Mouse (Mus musculus) embryonic fibroblast, embryonic 13.5 days (primary cell): ENCODE results near the gene Olfr55. TPM values are rescaled to one million over a fixed set of nuclear protein-coding genes. Genes with fewer than 3 reads are reported as not detected.
"Not testable (repeated sequence)": the region's sequence is repeated elsewhere in the genome, so short reads cannot be mapped to it uniquely, and the experiment has no call there.

Source experiments
- H3K27ac ChIP-seq: 2 replicates; pipeline ENCODE4 v1.5.1; 2012; ENCODE audit warnings: low read length, control low read depth, inconsistent platforms; ENCODE audit not compliant: insufficient read depth
- H3K4me1 ChIP-seq: 2 replicates; pipeline ENCODE4 v1.6.1; 2011; ENCODE audit warnings: low read length; ENCODE audit not compliant: control insufficient read depth, insufficient read depth
- H3K4me3 ChIP-seq: 2 replicates; pipeline ENCODE4 v1.5.1; 2011; ENCODE audit warnings: mild to moderate bottlenecking, control low read depth, low read length; ENCODE audit not compliant: insufficient read depth
- CTCF ChIP-seq: IDR thresholded peaks from 2 replicates; pipeline ENCODE4 v1.5.1; 2011; ENCODE audit warnings: mild to moderate bottlenecking, control low read depth, low read length, moderate library complexity, borderline replicate concordance; ENCODE audit not compliant: insufficient read depth
- POLR2A ChIP-seq: IDR thresholded peaks from 2 replicates; pipeline ENCODE4 v1.6.1; 2011; ENCODE audit warnings: low read depth, mild to moderate bottlenecking, control low read depth, low read length, moderate library complexity
- polyA plus RNA-seq: library from polyadenylated mRNA; stranded (reverse); fragments of >200 nt; gene quantifications from 2 replicates; pipeline ENCODE4 v1.2.4, GENCODE M21; 2011; ENCODE audit warnings: low read depth; ENCODE audit not compliant: missing spikeins, insufficient read length

The Olfr55 gene
- polyA plus RNA-seq = not detected in 2 replicates

DNA sequence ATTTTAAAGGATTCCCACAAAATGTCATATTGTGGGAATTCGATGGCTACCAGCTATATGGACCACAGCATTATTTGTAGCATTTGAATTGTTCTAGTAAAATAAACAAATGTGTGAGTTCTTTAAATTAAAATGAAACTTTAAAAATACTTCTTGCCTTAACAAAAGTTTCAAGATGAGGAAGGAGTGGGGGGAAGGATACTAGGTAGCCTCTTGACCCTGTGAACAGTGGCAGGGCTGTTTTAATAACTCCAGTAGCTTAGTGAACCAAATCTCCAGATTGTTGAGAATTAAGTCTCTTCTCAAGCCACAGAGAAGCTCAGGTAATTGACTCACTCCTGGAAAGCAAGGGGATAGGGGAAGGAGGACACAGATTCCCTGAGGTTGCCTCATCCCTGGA, at the start of gene Olfr55:
TSS of gene Olfr55 (plus strand) at position 301 of the 400 bp plus-strand sequence.
- H3K4me3 ChIP-seq, H3K27ac ChIP-seq, H3K4me1 ChIP-seq: not testable (repeated sequence)

DNA sequence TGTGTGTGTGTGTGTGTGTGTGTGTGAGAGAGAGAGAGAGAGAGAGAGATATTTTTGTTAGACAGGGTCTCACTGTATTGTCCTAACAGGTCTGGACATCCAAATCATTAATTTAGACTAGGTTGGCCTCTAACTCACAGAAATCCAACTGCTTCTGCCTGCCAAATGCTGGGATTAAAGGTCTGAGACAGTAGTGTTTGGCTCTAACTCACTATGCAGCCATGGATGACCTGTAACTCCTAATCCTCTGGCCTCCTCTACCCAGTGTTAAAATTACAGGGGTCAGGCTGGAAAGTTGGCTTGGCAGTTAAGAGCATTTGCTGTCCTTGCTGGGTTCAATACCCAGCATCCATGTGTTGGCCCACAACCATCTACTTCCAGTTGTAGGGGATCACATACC, 43.7 kb upstream of the Olfr55 start:
- TF ChIP-seq POLR2A (no peak), CTCF (no peak)
- H3K4me1 ChIP-seq = no peaks in the 10 kb centered on the region
- H3K27ac ChIP-seq = no peak overlapping the region
- no peak overlapping the region for H3K4me3 ChIP-seq

DNA sequence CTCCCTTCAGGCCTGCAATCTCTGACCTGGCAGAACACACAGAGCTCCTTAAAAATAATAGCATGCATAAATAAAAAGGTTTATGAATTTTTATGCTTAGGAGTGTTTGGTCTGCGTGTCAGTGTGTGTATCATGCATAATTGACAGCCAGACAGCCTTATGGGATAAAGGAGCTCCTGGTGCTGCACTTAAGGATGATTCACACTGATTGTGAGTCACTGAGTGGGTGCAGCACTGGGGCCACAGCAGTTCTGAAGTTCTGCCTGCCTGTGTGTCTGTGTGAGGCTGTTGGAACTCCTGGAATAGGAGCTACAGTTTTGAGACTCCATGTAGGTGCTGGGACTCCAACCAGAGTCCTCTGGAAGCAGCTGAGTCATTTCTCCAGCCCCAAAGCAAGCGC, 42.0 kb upstream of the Olfr55 start:
- H3K4me1 ChIP-seq = no peaks in the 10 kb centered on the region
- H3K27ac ChIP-seq = no peak overlapping the region
- TF ChIP-seq POLR2A (no peak), CTCF (no peak)
- no peak overlapping the region for H3K4me3 ChIP-seq

DNA sequence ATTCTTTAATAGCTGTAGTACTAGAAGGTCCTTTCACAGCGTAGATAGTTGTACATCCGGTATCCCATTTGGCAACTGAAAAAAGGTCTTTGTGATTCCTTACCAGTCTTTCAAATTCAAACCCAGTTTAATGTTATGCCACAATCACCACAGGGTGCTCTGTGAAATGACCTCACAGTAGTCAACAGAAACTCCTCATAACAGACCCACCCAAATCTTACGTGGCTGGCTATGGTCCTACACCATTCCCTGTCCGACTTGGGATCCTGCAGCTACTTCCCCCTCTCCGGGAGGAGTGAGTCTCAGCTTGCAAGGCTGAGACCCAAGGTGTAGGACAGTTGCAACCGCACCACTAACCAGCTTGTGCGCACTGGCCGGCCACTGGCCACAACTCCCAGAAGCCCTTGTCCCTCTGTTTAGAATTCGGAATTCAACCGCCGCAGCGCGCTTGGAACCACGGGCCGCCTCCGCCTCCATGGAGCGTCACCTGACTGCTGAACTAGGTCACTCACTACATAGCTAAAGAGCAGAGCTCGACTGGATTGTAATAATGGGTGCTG, 28.9 kb upstream of the Olfr55 start, which contains the start of gene Morc2b:
TSS of gene Morc2b (minus strand) at position 423 of the 560 bp plus-strand sequence.
- H3K4me1 ChIP-seq = no peaks in the 10 kb centered on the region
- TF ChIP-seq POLR2A = no peak
- H3K4me3 ChIP-seq = no peak within 1 kb of the TSS
- H3K27ac ChIP-seq = no peak within 1 kb of the TSS

DNA sequence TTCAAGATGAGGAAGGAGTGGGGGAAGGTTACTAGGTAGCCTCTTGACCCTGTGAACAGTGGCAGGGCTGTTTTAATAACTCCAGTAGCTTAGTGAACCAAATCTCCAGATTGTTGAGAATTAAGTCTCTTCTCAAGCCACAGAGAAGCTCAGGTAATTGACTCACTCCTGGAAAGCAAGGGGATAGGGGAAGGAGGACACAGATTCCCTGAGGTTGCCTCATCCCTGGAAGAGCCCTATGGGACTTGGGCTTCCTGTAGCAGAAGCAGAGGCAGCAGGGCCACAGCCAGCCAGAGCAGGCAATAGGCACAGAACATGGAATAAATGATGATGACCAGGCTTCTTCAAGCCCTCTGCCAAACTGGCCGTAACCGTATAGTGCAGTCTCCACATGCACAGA, 22.8 kb downstream of the Olfr55 start, which contains the start of gene Olfr239:
TSS of gene Olfr239 (plus strand) at position 301 of the 400 bp plus-strand sequence.
- H3K4me1 ChIP-seq, H3K27ac ChIP-seq, H3K4me3 ChIP-seq: not testable (repeated sequence)

DNA sequence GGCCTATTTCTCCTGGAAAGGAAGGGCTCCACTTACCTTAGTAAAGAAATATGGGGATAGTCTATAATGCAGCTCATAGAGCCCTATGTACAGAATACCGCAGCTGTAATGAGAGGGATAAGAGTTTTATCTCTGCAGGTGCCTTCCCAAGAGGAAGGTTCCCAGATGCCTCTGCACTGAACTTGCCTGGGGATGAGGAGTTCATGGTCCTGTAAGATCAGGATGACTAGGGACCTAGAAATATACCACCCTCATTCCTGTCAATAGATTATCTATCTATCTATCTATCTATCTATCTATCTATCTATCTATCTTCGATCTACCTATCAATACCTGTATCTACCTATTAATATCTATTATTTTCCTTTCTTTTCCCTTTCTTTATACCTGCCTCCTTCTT, 53.3 kb downstream of the Olfr55 start, which contains the start of gene Olfr1564:
TSS of gene Olfr1564 (minus strand) at position 101 of the 400 bp plus-strand sequence.
- no peaks in the 10 kb centered on the region for H3K4me1 ChIP-seq
- H3K27ac ChIP-seq = no peak within 1 kb of the TSS
- no peak for TF ChIP-seq POLR2A
- no peak for TF ChIP-seq CTCF
- no peak within 1 kb of the TSS for H3K4me3 ChIP-seq

Other genes with a start within 250 kb of the Olfr55 start
- gene Cyp4f13, start 221.0 kb upstream of the Olfr55 start, polyA plus RNA-seq = 10.0 and 14.2 TPM in 2 replicates
- 4.8 and 6.5 TPM in 2 replicates for gene Zfp472, start 202.6 kb upstream of the Olfr55 start, polyA plus RNA-seq
- gene Zfp952, start 175.3 kb upstream of the Olfr55 start, polyA plus RNA-seq = 10.3 and 11.3 TPM in 2 replicates
- 4.2 and 8.1 TPM in 2 replicates for gene Zfp763, start 135.0 kb upstream of the Olfr55 start, polyA plus RNA-seq
- gene 4921501E09Rik, start 100.4 kb upstream of the Olfr55 start, polyA plus RNA-seq = not detected in 2 replicates
- gene Zfp563, start 79.1 kb upstream of the Olfr55 start, polyA plus RNA-seq = 5.6 and 5.7 TPM in 2 replicates
- gene Morc2b, start 28.8 kb upstream of the Olfr55 start, polyA plus RNA-seq = not detected in 2 replicates
- gene Olfr239, start 22.9 kb downstream of the Olfr55 start, polyA plus RNA-seq = not detected in 2 replicates
- 0.20 and 0.35 TPM in 2 replicates for gene Olfr1564, start 53.2 kb downstream of the Olfr55 start, polyA plus RNA-seq
- gene Zfp955a, start 86.7 kb downstream of the Olfr55 start, polyA plus RNA-seq = 12.6 and 13.3 TPM in 2 replicates
- not detected in 2 replicates for gene Olfr63, start 96.2 kb downstream of the Olfr55 start, polyA plus RNA-seq
- 10.7 and 10.8 TPM in 2 replicates for gene Zfp955b, start 121.1 kb downstream of the Olfr55 start, polyA plus RNA-seq
- gene Zfp81, start 190.4 kb downstream of the Olfr55 start, polyA plus RNA-seq = 14.4 and 16.3 TPM in 2 replicates
- gene Zfp101, start 226.2 kb downstream of the Olfr55 start, polyA plus RNA-seq = 11.2 and 11.7 TPM in 2 replicates